Mouse (Mus musculus) hindbrain, embryonic 15.5 days (tissue): ENCODE measurements around the gene Acot3. TPM values are rescaled to one million over a fixed set of nuclear protein-coding genes. Genes with fewer than 3 reads are reported as not detected.
A peak's percentile ranks its signal among the peaks of the same experiment; 100 is the strongest.
"Not testable (repeated sequence)": the region's sequence is repeated elsewhere in the genome, so short reads cannot be mapped to it uniquely, and the experiment has no call there.

Source experiments
- ATAC-seq: fragments of 200-750 bp; cut with Nextera tagmentation; 2 replicates; pipeline ENCODE4 v1.8.0; 2017; ENCODE audit warnings: low read depth, moderate number of reproducible peaks, moderate TSS enrichment; ENCODE audit not compliant: low FRiP score
- H3K27ac ChIP-seq: fragments of 300-500 bp; sonication (generic); replicated peaks from 2 replicates; pipeline ENCODE4 v1.5.1; 2015; ENCODE audit warnings: mild to moderate bottlenecking, inconsistent platforms
- H3K27me3 ChIP-seq: fragments of 300-500 bp; sonication (generic); 2 replicates; pipeline ENCODE4 v1.6.1; 2015; ENCODE audit warnings: control low read depth, inconsistent platforms
- H3K36me3 ChIP-seq: fragments of 300-500 bp; sonication (generic); 2 replicates; pipeline ENCODE4 v1.6.1; 2015; ENCODE audit warnings: control low read depth, inconsistent platforms
- H3K4me1 ChIP-seq: fragments of 300-500 bp; sonication (generic); replicated peaks from 2 replicates; pipeline ENCODE4 v1.6.1; 2015; ENCODE audit warnings: control low read depth, inconsistent platforms
- H3K4me2 ChIP-seq: fragments of 300-500 bp; sonication (generic); 2 replicates; pipeline ENCODE4 v1.6.1; 2015; ENCODE audit warnings: moderate library complexity, mild to moderate bottlenecking, inconsistent platforms
- H3K4me3 ChIP-seq: fragments of 300-500 bp; sonication (generic); 2 replicates; pipeline ENCODE4 v1.5.1; 2015; ENCODE audit warnings: mild to moderate bottlenecking, inconsistent platforms
- H3K9ac ChIP-seq: fragments of 300-500 bp; sonication (generic); 2 replicates; pipeline ENCODE4 v1.6.1; 2015; ENCODE audit warnings: inconsistent platforms
- H3K9me3 ChIP-seq: fragments of 300-500 bp; sonication (generic); 2 replicates; pipeline ENCODE4 v1.6.1; 2016; ENCODE audit warnings: control low read depth, inconsistent platforms
- WGBS: fragments of 180-500 bp; shearing (Covaris S2); methylation state at CpG from one replicate; pipeline ENCODE4 v1.1.7; 2015; 5-methylcytosine and 5-hydroxymethylcytosine counted together
- polyA plus RNA-seq: library from polyadenylated mRNA; unstranded; fragments of >200 nt; fragmentation: Nextera tagmentation; extraction: Ambion mirVana; gene quantifications from 2 replicates; pipeline ENCODE4 v1.2.1, GENCODE M21; 2015

Gene Acot3
- polyA plus RNA-seq, 1 experiment from 2014 or later: 1.4 TPM

DNA sequence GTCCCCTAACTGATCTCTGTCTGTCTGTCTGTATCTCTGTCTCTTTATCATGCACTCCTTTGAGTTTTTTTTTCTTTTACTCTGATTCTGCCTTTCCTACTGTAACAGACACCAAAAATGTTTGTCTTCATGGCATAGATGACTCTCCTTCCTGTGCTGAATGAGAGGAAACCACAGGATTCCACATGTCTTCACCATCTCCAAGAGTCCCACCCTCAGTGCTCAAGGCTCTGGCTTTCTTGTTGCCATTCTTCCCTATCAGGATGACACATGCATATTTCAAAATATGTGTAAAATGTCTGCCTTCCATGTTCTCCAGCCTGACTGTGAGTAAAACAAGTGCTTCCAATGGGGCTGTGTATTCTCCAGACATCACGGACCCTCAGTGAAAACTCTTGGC lies 5.0 kb upstream of the Acot3 start:
- Histone ChIP-seq H3K4me1 (no peaks in the 10 kb centered on the region), H3K27ac (no peak overlapping the region), H3K9ac (no peak overlapping the region), H3K27me3 (no peaks in the 10 kb centered on the region), H3K4me2 (no peak overlapping the region), H3K36me3 (no peaks in the 10 kb centered on the region), H3K4me3 (no peak overlapping the region), H3K9me3 (0 out of 2 replicates have a peak, but pooled peaks cover 7% of the 10 kb centered on the region)
- no peak for ATAC-seq
- 100% methylated on average over 1 of the region's 1 CpGs for WGBS

DNA sequence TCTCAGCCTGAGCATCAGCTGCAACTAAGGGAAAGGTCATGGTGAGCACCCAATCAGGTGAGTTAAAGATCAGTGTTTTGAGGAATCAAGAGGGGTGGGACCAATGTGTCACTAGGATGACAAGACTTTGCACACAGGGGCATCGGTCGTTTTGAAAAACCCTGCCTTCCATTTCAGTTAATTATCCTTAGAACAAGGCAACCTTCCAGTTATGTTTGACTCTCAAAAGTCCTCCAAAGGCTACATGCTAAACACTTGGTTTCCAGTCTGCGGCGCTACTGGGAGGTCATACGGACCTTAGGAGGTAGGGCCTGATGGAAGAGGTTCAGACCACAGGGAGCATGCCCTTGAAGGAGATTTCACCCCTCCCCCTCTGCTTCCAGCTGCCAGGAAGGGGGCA lies 1.2 kb upstream of the Acot3 start:
- H3K4me3 ChIP-seq, ATAC-seq, H3K4me2 ChIP-seq, H3K27ac ChIP-seq, H3K4me1 ChIP-seq, H3K36me3 ChIP-seq, H3K9ac ChIP-seq, H3K9me3 ChIP-seq, H3K27me3 ChIP-seq: not testable (repeated sequence)
- WGBS: 88% methylated on average over 5 of the region's 5 CpGs

DNA sequence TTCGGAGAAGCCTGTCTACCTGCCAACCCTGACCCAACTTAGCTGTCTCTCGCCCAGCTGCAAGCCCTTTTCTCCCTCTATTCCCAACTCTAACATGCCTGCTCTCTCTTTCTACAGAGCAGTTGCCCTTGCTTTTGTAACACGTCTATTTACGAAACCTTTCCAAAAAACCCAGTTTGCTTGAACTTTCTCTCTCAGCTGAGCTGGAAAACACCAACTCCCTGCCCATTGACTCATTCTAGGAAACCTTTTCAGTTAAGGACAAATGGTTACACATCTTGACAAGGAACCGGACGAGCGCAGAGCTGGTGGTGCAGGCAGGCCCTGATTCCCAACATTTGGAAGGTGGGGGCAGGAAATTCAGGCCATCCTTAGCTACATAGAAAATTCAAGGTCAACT lies 665 bp downstream of the Acot3 start:
- no peaks in the 10 kb centered on the region for H3K36me3 ChIP-seq
- WGBS: 89% methylated on average over 7 of the region's 7 CpGs

DNA sequence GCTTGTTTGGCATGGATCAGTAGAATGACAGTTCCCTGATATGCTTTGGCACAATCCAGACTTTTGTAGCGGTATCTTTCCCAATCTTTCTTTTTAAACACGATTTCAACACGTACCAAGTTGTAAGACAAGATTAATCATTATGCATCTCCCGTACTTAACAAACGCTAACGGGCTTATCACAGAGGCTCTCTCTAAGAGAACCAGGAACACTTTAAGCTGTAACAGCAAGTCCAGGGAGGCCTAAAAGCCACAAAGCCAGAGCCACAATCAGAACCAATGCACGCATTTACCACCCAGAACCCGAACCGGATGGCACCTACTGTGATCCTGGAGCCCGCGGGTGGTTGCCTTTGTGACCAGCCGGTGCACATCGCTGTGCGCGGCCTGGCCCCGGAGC lies 1.2 kb downstream of the Acot3 start:
- Histone ChIP-seq H3K9ac (peak overlapping the region; percentile 34), H3K9me3 (0 out of 2 replicates have a peak, but pooled peaks cover 5% of the 10 kb centered on the region), H3K27me3 (0 out of 2 replicates have a peak, but pooled peaks cover 3% of the 10 kb centered on the region), H3K36me3 (no peaks in the 10 kb centered on the region), H3K4me1 (peaks cover 5% of the 10 kb centered on the region), H3K4me2 (peak overlapping the region; percentile 86), H3K27ac (no peak overlapping the region), H3K4me3 (peak overlapping the region; percentile 50)
- 11% methylated on average over 16 of the region's 16 CpGs for WGBS
- ATAC-seq: no peak

More for the DNA sequence above, 665 bp downstream of the Acot3 start:
- Histone ChIP-seq H3K4me2 (peak overlapping the region; percentile 86; the same call in 1 of the 2 replicates), H3K9me3 (0 out of 2 replicates have a peak, but pooled peaks cover 7% of the 10 kb centered on the region), H3K4me3 (peak overlapping the region; percentile 50; the same call in 1 of the 2 replicates), H3K27ac (no peak overlapping the region), H3K4me1 (peaks cover 5% of the 10 kb centered on the region), H3K9ac (no peak overlapping the region), H3K27me3 (0 out of 2 replicates have a peak, but pooled peaks cover 3% of the 10 kb centered on the region)
- no peak for ATAC-seq

DNA sequence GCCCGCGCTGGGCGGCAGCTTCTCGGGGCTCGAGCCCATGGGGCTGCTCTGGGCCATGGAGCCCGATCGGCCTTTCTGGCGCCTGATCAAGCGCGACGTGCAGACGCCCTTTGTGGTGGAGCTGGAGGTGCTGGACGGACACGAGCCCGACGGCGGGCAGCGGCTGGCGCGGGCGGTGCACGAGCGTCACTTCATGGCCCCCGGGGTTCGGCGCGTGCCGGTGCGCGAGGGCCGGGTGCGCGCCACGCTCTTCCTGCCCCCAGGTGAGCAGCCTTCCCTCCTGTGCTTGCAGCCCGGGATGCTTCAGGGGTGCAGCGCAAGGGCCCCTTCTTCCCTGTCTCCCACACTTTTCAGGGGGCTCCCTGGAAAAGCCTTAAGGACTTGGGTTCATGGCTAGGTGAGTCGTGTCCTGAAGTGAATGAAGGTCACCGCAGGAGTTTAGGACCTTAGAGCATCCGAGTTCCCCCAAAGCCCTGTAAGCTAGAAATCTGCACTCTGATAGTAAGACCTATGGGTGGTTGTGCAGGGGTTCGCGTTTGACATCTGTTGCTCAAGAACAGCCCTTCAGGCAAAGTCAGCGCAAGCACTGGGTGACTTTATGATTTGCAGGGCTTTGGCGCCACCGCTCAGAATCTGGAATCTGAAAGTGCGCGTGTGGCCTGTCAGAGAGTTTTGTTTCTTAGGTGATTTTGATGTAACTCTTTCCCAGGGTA lies 1.9 kb downstream of the Acot3 start:
- Histone ChIP-seq H3K4me1 (peaks cover 5% of the 10 kb centered on the region), H3K36me3 (no peaks in the 10 kb centered on the region), H3K4me3 (peak overlapping the region; percentile 50), H3K4me2 (peak overlapping the region; percentile 86), H3K9me3 (no peaks in the 10 kb centered on the region), H3K27ac (no peak overlapping the region), H3K27me3 (0 out of 2 replicates have a peak, but pooled peaks cover 3% of the 10 kb centered on the region), H3K9ac (peak overlapping the region; percentile 34)
- no peak for ATAC-seq
- WGBS: 3% methylated on average over 33 of the region's 46 CpGs

DNA sequence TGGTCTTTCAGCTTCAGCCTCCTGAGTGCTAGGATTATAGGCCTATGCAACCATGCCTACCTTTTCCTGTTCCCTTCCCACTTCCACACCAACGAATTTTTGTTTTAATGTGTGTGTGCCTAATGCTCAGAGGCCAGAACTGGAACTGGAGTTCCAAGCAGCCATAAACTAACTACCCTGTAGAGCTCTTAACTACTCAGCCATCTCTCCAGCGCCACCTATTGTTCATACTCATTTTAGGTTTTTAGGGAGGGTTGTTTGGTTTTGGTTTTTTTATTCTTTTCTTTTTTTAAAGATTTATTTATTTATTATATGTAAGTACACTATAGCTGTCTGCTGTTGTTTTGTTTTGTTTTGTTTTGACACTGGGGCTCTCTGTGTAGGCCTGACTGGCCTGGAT lies 9.0 kb downstream of the Acot3 start:
- no peaks in the 10 kb centered on the region for H3K27me3 ChIP-seq
- WGBS: 30% methylated on average over 2 of the region's 2 CpGs
- no peak for ATAC-seq
- no peak overlapping the region for H3K9ac ChIP-seq
- no peak overlapping the region for H3K4me3 ChIP-seq
- no peaks in the 10 kb centered on the region for H3K36me3 ChIP-seq
- H3K9me3 ChIP-seq: no peaks in the 10 kb centered on the region
- no peaks in the 10 kb centered on the region for H3K4me1 ChIP-seq
- H3K27ac ChIP-seq: no peak overlapping the region
- H3K4me2 ChIP-seq: no peak overlapping the region

DNA sequence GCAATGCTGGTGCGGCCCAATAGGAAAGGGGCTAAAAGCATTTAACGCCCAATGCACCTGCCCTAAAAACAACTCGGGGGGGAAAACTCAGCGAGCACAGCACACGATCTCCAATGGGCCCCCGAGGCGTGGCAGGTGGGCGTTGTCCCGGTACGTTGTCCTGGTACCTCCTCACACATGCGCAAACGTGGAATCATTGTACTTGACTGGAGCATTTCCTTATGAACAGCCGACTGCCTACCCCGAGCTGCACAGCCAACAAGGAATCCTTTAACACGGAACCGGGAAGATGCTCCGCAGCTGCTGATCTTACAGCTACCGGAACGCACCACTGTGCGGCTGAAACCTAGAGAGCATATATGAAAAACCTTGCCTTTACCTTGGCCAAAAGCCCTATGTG lies 10.4 kb downstream of the Acot3 start:
- H3K4me1 ChIP-seq: no peaks in the 10 kb centered on the region
- no peak overlapping the region for H3K27ac ChIP-seq
- no peak for ATAC-seq
- H3K36me3 ChIP-seq: no peaks in the 10 kb centered on the region
- no peaks in the 10 kb centered on the region for H3K9me3 ChIP-seq
- H3K4me3 ChIP-seq: no peak overlapping the region
- H3K9ac ChIP-seq: no peak overlapping the region
- H3K4me2 ChIP-seq: no peak overlapping the region
- H3K27me3 ChIP-seq: no peaks in the 10 kb centered on the region
- 95% methylated on average over 20 of the region's 20 CpGs for WGBS

DNA sequence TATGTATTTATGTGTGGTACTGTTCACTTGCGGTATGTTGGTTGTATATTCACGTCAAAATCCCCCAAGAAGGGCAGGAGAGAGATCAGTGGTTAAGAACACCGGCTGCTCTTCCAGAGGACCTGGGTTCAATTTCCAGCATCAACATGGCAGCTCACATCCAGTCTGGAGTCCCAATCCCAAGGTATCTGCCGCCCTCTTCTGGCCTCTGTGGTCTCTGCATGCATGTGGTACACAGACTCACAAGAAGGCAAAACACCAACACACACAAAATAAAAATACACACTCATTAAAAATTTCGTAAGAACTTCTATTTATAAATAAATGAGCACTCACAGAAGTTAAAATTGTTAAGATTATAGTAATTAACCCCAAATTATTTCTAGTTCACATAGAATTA lies 11.3 kb downstream of the Acot3 start:
- no peak overlapping the region for H3K9ac ChIP-seq
- H3K27me3 ChIP-seq: peaks cover 5% of the 10 kb centered on the region
- H3K36me3 ChIP-seq: no peaks in the 10 kb centered on the region
- no peak overlapping the region for H3K4me2 ChIP-seq
- no peak overlapping the region for H3K27ac ChIP-seq
- H3K4me1 ChIP-seq: no peaks in the 10 kb centered on the region
- 74% methylated on average over 5 of the region's 5 CpGs for WGBS
- no peaks in the 10 kb centered on the region for H3K9me3 ChIP-seq
- no peak overlapping the region for H3K4me3 ChIP-seq
- ATAC-seq: no peak

DNA sequence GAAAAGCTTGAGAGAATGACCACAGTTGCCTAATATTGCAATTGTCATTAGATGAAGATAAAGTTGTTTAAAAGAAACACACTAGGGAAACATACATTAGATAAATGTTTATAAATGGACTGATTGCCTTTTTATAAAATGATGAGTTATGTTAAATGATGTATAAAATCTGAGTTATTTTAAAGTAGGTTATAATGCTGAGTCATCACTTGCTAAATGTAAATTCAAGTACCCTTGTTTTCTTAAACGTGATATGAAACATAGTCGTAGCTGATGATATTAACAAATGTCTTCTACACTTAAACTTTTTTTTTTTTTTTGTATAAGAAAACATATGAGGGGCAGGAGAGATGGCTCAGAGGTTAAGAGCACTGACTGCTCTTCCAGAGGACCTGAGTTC lies 11.9 kb downstream of the Acot3 start:
- no peak for ATAC-seq
- Histone ChIP-seq H3K9me3 (no peaks in the 10 kb centered on the region), H3K27ac (no peak overlapping the region), H3K4me1 (no peaks in the 10 kb centered on the region), H3K36me3 (no peaks in the 10 kb centered on the region), H3K9ac (no peak overlapping the region), H3K4me3 (no peak overlapping the region), H3K4me2 (no peak overlapping the region), H3K27me3 (peaks cover 11% of the 10 kb centered on the region)
- WGBS: 95% methylated on average over 2 of the region's 2 CpGs

DNA sequence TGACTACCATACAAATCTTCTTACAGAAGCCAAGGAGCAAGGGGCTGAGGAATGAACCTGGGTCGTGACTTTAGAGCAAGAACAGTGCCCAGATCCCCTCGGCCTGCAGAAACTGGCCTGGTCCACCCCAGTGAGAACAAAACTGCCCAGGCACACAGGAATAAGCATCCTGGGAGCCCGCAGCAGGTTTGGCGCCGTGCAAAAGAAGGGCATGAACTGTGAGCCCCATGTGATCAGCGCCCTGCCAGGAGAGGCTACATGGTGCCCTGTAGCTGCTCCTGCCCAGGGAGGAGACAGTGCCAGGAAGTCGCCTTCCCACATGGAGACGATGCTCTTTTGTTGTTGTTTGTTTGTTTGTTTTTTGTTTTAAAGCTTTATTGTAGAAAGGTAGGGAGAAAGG lies 12.7 kb downstream of the Acot3 start:
- H3K9ac ChIP-seq: no peak overlapping the region
- no peak for ATAC-seq
- 74% methylated on average over 8 of the region's 8 CpGs for WGBS
- H3K27ac ChIP-seq: no peak overlapping the region
- H3K27me3 ChIP-seq: peaks cover 14% of the 10 kb centered on the region
- no peaks in the 10 kb centered on the region for H3K9me3 ChIP-seq
- no peaks in the 10 kb centered on the region for H3K4me1 ChIP-seq
- H3K4me3 ChIP-seq: no peak overlapping the region
- H3K4me2 ChIP-seq: no peak overlapping the region
- no peaks in the 10 kb centered on the region for H3K36me3 ChIP-seq

DNA sequence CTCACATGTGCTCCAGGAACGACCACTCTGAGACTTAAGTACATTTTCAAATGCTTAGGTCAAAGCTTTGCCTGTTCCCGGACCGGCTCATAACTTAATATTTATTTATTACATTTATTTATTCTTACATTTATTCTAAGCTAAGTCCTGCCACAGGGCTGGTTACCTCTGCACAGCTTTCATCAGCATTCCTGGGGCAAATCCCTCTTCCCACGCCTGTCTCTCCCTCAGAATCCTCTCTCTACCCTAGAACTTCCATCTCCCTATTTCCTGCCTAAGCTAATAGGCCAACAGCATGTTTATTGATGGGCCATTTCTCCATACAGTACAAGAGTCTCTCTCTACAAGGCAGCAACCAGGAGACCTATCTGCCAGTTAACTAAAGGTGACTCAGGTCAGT lies 15.8 kb downstream of the Acot3 start:
- no peak overlapping the region for H3K4me2 ChIP-seq
- 88% methylated on average over 4 of the region's 4 CpGs for WGBS
- H3K4me3 ChIP-seq: no peak overlapping the region
- H3K9ac ChIP-seq: no peak overlapping the region
- H3K9me3 ChIP-seq: no peaks in the 10 kb centered on the region
- H3K36me3 ChIP-seq: no peaks in the 10 kb centered on the region
- no peak overlapping the region for H3K27ac ChIP-seq
- ATAC-seq: no peak
- H3K4me1 ChIP-seq: no peaks in the 10 kb centered on the region
- peaks cover 21% of the 10 kb centered on the region for H3K27me3 ChIP-seq

DNA sequence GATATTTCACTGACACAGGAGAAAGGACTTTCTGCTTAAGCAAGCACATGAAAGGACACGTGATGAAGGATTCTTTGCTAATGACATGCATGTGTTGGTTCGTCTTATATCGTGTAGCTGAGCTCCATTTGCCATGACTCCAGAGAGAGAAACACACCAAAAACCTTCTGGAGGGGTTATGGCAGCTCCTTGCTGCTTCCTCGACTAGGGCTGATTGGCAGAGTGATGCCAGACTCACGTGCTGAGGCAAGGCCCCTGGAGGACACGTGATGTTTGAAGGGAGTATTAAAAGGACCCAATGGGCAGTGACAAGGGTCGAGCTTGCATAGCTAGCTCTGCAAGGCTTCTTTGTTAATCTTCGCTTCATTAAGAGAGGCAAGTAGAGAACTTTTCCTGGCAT lies 16.4 kb downstream of the Acot3 start:
- H3K27ac ChIP-seq: no peak overlapping the region
- no peaks in the 10 kb centered on the region for H3K4me1 ChIP-seq
- no peaks in the 10 kb centered on the region for H3K9me3 ChIP-seq
- no peak overlapping the region for H3K4me3 ChIP-seq
- H3K36me3 ChIP-seq: no peaks in the 10 kb centered on the region
- H3K4me2 ChIP-seq: no peak overlapping the region
- no peak for ATAC-seq
- H3K9ac ChIP-seq: no peak overlapping the region
- 57% methylated on average over 8 of the region's 8 CpGs for WGBS
- peaks cover 21% of the 10 kb centered on the region for H3K27me3 ChIP-seq

DNA sequence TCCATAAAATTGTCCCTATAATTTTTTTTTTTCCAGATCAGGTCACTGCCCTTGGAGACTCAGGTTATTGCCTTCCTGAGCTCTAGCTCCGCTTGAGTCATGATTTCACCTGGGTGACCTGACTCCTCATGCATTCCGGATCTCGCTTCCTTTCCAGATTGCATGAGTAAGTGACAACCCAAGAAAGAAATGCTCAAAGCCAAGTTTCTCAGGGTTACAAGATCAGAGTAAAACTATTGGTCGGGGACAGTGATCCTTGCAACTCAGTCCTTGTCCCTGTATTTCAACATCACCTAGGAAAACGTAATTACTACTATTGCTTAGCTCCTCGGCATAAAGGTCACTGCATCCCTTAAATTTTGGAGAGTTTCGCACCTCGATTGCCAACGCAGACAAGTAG lies 17.0 kb downstream of the Acot3 start, which contains the start of gene Acot5:
Acot5 (plus strand) TSS at position 340 of the 400 bp plus-strand sequence.
- 60% methylated on average over 9 of the region's 9 CpGs for WGBS

More for the DNA sequence above, 17.0 kb downstream of the Acot3 start, which contains the start of gene Acot5:
- Histone ChIP-seq H3K36me3 (no peaks in the 10 kb centered on the region), H3K9ac (0 out of 2 replicates have a peak within 1 kb of the TSS, but pooled peaks have one; percentile 24), H3K4me1 (no peaks in the 10 kb centered on the region), H3K4me2 (peak within 1 kb of the TSS; percentile 62), H3K4me3 (peak within 1 kb of the TSS; percentile 44), H3K9me3 (no peaks in the 10 kb centered on the region), H3K27ac (no peak within 1 kb of the TSS), H3K27me3 (peaks cover 21% of the 10 kb centered on the region)
- no peak for ATAC-seq
